Mouse (Mus musculus) forebrain, embryonic 13.5 days (tissue): ENCODE results near the gene Ss18l1. TPM values are rescaled to one million over a fixed set of nuclear protein-coding genes. Genes with fewer than 3 reads are reported as not detected.

Source experiments
- ATAC-seq: fragments of 200-750 bp; cut with Nextera tagmentation; 2 replicates; pipeline ENCODE4 v1.8.0; 2017
- H3K27ac ChIP-seq: fragments of 300-500 bp; sonication (generic); 2 replicates; pipeline ENCODE4 v1.5.1; 2015; ENCODE audit warnings: inconsistent platforms, mild to moderate bottlenecking, moderate library complexity
- H3K27me3 ChIP-seq: fragments of 300-500 bp; sonication (generic); 2 replicates; pipeline ENCODE4 v1.6.1; 2015; ENCODE audit warnings: mild to moderate bottlenecking, inconsistent platforms
- H3K36me3 ChIP-seq: fragments of 300-500 bp; sonication (generic); 2 replicates; pipeline ENCODE4 v1.6.1; 2015; ENCODE audit warnings: mild to moderate bottlenecking, inconsistent platforms; ENCODE audit not compliant: poor library complexity, severe bottlenecking
- H3K4me1 ChIP-seq: fragments of 300-500 bp; sonication (generic); 2 replicates; pipeline ENCODE4 v1.6.1; 2015; ENCODE audit warnings: inconsistent platforms
- H3K4me2 ChIP-seq: fragments of 300-500 bp; sonication (generic); 2 replicates; pipeline ENCODE4 v1.6.1; 2015; ENCODE audit warnings: inconsistent platforms, mild to moderate bottlenecking, moderate library complexity
- H3K4me3 ChIP-seq: fragments of 300-500 bp; sonication (generic); 2 replicates; pipeline ENCODE4 v1.5.1; 2015; ENCODE audit warnings: mild to moderate bottlenecking, inconsistent platforms
- H3K9ac ChIP-seq: fragments of 300-500 bp; sonication (generic); 2 replicates; pipeline ENCODE4 v1.6.1; 2015; ENCODE audit warnings: mild to moderate bottlenecking, inconsistent platforms
- H3K9me3 ChIP-seq: fragments of 300-500 bp; sonication (generic); replicated peaks from 2 replicates; pipeline ENCODE4 v1.6.1; 2016; ENCODE audit warnings: inconsistent platforms
- WGBS: fragments of 180-500 bp; shearing (Covaris S2); methylation state at CpG from one replicate; pipeline ENCODE4 v1.1.7; 2015; 5-methylcytosine and 5-hydroxymethylcytosine counted together
- polyA plus RNA-seq: library from polyadenylated mRNA; unstranded; fragments of >200 nt; fragmentation: Nextera tagmentation; extraction: Ambion mirVana; gene quantifications from 2 replicates; pipeline ENCODE4 v1.2.1, GENCODE M21; 2015

The Ss18l1 gene
- polyA plus RNA-seq = 33.9 and 38.7 TPM in 2 replicates

GRCm38 (mm10) chr2:180042256-180042857, at the start of gene Ss18l1, which contains the start of gene Psma7:
Ss18l1 (plus strand) TSS chr2:180042509.
Psma7 (minus strand) TSS chr2:180042433.
- peak within 1 kb of the TSS; percentile 87 for H3K4me2 ChIP-seq
- H3K36me3 ChIP-seq = peaks cover 31% of the 10 kb centered on the region
- no peaks in the 10 kb centered on the region for H3K27me3 ChIP-seq
- peak within 1 kb of the TSS; percentile 73 for H3K4me3 ChIP-seq
- peak; percentile 95 for ATAC-seq
- peaks cover 43% of the 10 kb centered on the region for H3K4me1 ChIP-seq
- H3K27ac ChIP-seq = peak within 1 kb of the TSS; percentile 93
- WGBS = 1% methylated on average over 71 of the region's 78 CpGs
- H3K9me3 ChIP-seq = no peaks in the 10 kb centered on the region
- peak within 1 kb of the TSS; percentile 86 for H3K9ac ChIP-seq

DNA sequence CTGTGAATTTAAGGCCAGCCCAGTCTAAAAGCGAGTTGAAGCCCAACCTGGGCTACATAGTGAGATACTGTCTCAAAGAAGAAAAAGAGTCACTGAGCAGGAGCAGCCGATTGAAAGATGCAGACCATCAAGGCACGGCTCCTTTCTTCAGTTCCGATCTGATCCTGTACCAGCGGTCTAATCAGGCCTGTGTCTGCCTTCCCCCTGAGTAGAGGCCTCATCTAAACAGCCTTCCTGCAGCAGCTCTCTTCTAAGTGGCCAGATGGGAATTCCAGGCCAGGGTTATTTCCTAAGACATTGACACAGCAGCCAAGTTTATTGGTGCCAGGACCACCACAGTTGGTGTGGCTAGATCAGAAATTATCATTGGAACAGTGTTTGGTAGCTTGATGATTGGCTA, 49.2 kb upstream of the Ss18l1 start:
- Histone ChIP-seq H3K36me3 (no peaks in the 10 kb centered on the region), H3K27ac (no peak overlapping the region), H3K4me2 (no peak overlapping the region), H3K9ac (no peak overlapping the region), H3K9me3 (no peaks in the 10 kb centered on the region), H3K27me3 (no peaks in the 10 kb centered on the region), H3K4me3 (no peak overlapping the region), H3K4me1 (no peaks in the 10 kb centered on the region)
- WGBS = 85% methylated on average over 5 of the region's 5 CpGs
- ATAC-seq = no peak

GRCm38 (mm10) chr2:179998431-179998830, 43.9 kb upstream of the Ss18l1 start:
- WGBS = 80% methylated on average over 4 of the region's 4 CpGs
- H3K36me3 ChIP-seq = no peaks in the 10 kb centered on the region
- no peak overlapping the region for H3K4me2 ChIP-seq
- H3K9ac ChIP-seq = no peak overlapping the region
- no peak overlapping the region for H3K27ac ChIP-seq
- H3K27me3 ChIP-seq = no peaks in the 10 kb centered on the region
- H3K4me1 ChIP-seq = no peaks in the 10 kb centered on the region
- no peak for ATAC-seq
- no peak overlapping the region for H3K4me3 ChIP-seq
- no peaks in the 10 kb centered on the region for H3K9me3 ChIP-seq

- 87% methylated on average over 9 of the region's 9 CpGs for WGBS
- no peaks in the 10 kb centered on the region for H3K9me3 ChIP-seq
These were observed 40.7 kb upstream of the Ss18l1 start for GRCm38 (mm10) chr2:180001635-180002034.

GRCm38 (mm10) chr2:180005656-180006351, 36.5 kb upstream of the Ss18l1 start:
- 65% methylated on average over 5 of the region's 5 CpGs for WGBS
- Histone ChIP-seq H3K27ac (no peak overlapping the region), H3K9ac (no peak overlapping the region), H3K9me3 (no peaks in the 10 kb centered on the region), H3K4me2 (no peak overlapping the region), H3K36me3 (no peaks in the 10 kb centered on the region), H3K4me3 (no peak overlapping the region), H3K4me1 (no peaks in the 10 kb centered on the region), H3K27me3 (0 out of 2 replicates have a peak, but pooled peaks cover 5% of the 10 kb centered on the region)
- ATAC-seq = no peak

More at GRCm38 (mm10) chr2:180001635-180002034, 40.7 kb upstream of the Ss18l1 start:
- no peak for ATAC-seq
- no peak overlapping the region for H3K4me2 ChIP-seq
- H3K36me3 ChIP-seq = no peaks in the 10 kb centered on the region
- no peak overlapping the region for H3K9ac ChIP-seq
- no peaks in the 10 kb centered on the region for H3K4me1 ChIP-seq
- no peak overlapping the region for H3K27ac ChIP-seq
- 0 out of 2 replicates have a peak, but pooled peaks cover 5% of the 10 kb centered on the region for H3K27me3 ChIP-seq
- no peak overlapping the region for H3K4me3 ChIP-seq

DNA sequence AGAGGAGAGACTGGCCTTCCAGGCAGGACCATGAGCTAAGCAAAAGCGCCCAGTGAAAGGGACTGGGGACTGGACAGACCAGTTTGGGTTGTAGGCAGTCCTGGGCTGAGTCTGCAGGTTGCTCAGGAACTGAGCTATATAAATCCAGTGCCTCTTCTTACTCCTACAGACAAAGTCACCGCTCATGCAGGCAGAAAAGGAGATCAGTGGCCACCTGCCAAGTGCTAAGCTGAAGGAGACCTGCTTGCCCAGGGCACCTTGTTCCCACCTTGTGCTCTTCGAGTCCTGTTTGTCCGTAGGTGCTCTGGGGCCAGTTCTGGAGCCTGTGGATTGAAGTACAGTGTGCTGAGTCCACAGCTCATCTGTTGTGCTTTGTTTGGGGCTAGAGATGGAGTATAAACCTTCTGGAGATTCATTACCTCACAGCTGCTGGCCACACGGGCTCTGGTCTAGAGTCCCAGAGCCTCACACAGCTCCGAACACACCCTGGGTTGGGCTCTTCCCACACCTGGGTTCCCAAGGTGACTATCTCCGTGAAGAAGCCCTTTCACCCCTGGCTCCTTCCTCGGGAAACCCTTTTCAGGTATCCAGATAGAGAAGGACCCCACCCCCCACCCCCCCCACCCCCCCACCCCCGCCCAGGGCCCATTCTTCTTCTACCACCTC, 35.8 kb upstream of the Ss18l1 start:
- no peak overlapping the region for H3K4me2 ChIP-seq
- no peak overlapping the region for H3K9ac ChIP-seq
- no peak overlapping the region for H3K4me3 ChIP-seq
- H3K27ac ChIP-seq = no peak overlapping the region
- 0 out of 2 replicates have a peak, but pooled peaks cover 5% of the 10 kb centered on the region for H3K27me3 ChIP-seq
- no peaks in the 10 kb centered on the region for H3K4me1 ChIP-seq
- no peak for ATAC-seq
- WGBS = 40% methylated on average over 9 of the region's 9 CpGs
- no peaks in the 10 kb centered on the region for H3K36me3 ChIP-seq
- H3K9me3 ChIP-seq = no peaks in the 10 kb centered on the region

- Histone ChIP-seq H3K27me3 (0 out of 2 replicates have a peak, but pooled peaks cover 5% of the 10 kb centered on the region), H3K36me3 (no peaks in the 10 kb centered on the region), H3K4me1 (no peaks in the 10 kb centered on the region), H3K27ac (no peak overlapping the region), H3K4me3 (no peak overlapping the region), H3K4me2 (no peak overlapping the region), H3K9ac (no peak overlapping the region), H3K9me3 (no peaks in the 10 kb centered on the region)
- no peak for ATAC-seq
- 92% methylated on average over 7 of the region's 7 CpGs for WGBS
These were observed 31.6 kb upstream of the Ss18l1 start for GRCm38 (mm10) chr2:180010686-180011085.

GRCm38 (mm10) chr2:180011370-180011769, 30.9 kb upstream of the Ss18l1 start:
- H3K4me3 ChIP-seq = no peak overlapping the region
- 0 out of 2 replicates have a peak, but pooled peaks cover 2% of the 10 kb centered on the region for H3K27me3 ChIP-seq
- WGBS = 84% methylated on average over 6 of the region's 6 CpGs
- no peaks in the 10 kb centered on the region for H3K4me1 ChIP-seq
- ATAC-seq = no peak
- no peaks in the 10 kb centered on the region for H3K36me3 ChIP-seq
- H3K9ac ChIP-seq = no peak overlapping the region
- H3K9me3 ChIP-seq = no peaks in the 10 kb centered on the region
- no peak overlapping the region for H3K4me2 ChIP-seq
- H3K27ac ChIP-seq = no peak overlapping the region

- no peak overlapping the region for H3K9ac ChIP-seq
- 92% methylated on average over 7 of the region's 7 CpGs for WGBS
- no peak for ATAC-seq
These were observed 28.6 kb upstream of the Ss18l1 start for GRCm38 (mm10) chr2:180013686-180014085.

GRCm38 (mm10) chr2:180017632-180018031, 24.7 kb upstream of the Ss18l1 start:
- WGBS = 69% methylated on average over 4 of the region's 4 CpGs
- H3K9me3 ChIP-seq = no peaks in the 10 kb centered on the region
- no peak overlapping the region for H3K4me2 ChIP-seq
- H3K4me3 ChIP-seq = no peak overlapping the region
- H3K9ac ChIP-seq = no peak overlapping the region
- no peaks in the 10 kb centered on the region for H3K36me3 ChIP-seq
- H3K27ac ChIP-seq = no peak overlapping the region
- H3K27me3 ChIP-seq = peaks cover 46% of the 10 kb centered on the region
- no peaks in the 10 kb centered on the region for H3K4me1 ChIP-seq
- ATAC-seq = no peak

More at GRCm38 (mm10) chr2:180013686-180014085, 28.6 kb upstream of the Ss18l1 start:
- no peaks in the 10 kb centered on the region for H3K9me3 ChIP-seq
- no peaks in the 10 kb centered on the region for H3K36me3 ChIP-seq
- no peak overlapping the region for H3K4me3 ChIP-seq
- H3K4me2 ChIP-seq = no peak overlapping the region
- peaks cover 11% of the 10 kb centered on the region for H3K27me3 ChIP-seq
- H3K27ac ChIP-seq = no peak overlapping the region
- no peaks in the 10 kb centered on the region for H3K4me1 ChIP-seq

DNA sequence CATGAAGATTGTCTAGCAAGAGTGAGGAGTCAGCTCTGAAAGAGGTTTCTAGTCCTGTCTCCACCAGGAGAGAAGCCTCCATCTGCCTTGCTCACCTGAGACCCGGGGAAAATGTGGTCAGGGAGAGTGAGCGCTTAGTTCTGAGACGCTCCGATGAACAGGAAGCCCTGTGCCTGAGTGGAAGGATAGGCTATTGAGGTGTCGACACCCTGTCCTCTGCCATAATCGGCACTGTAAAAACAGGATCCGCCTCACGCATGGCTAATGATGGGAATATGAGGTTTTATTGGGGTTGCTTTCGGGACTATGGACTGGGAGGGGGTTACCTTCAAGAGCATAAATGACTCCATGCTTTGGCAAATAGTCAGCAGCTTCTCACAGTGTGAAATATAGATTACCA, 23.7 kb upstream of the Ss18l1 start:
- 86% methylated on average over 9 of the region's 9 CpGs for WGBS
- no peaks in the 10 kb centered on the region for H3K9me3 ChIP-seq
- no peak for ATAC-seq
- H3K36me3 ChIP-seq = no peaks in the 10 kb centered on the region
- no peak overlapping the region for H3K4me3 ChIP-seq
- H3K4me2 ChIP-seq = no peak overlapping the region
- peaks cover 55% of the 10 kb centered on the region for H3K27me3 ChIP-seq
- no peak overlapping the region for H3K9ac ChIP-seq
- H3K4me1 ChIP-seq = 0 out of 2 replicates have a peak, but pooled peaks cover under 1% of the 10 kb centered on the region
- no peak overlapping the region for H3K27ac ChIP-seq

GRCm38 (mm10) chr2:180020091-180020661, 22.1 kb upstream of the Ss18l1 start:
- WGBS = 70% methylated on average over 7 of the region's 7 CpGs

More at GRCm38 (mm10) chr2:180020091-180020661, 22.1 kb upstream of the Ss18l1 start:
- Histone ChIP-seq H3K4me3 (no peak overlapping the region), H3K27ac (no peak overlapping the region), H3K36me3 (no peaks in the 10 kb centered on the region), H3K9ac (no peak overlapping the region), H3K4me2 (no peak overlapping the region), H3K4me1 (0 out of 2 replicates have a peak, but pooled peaks cover 8% of the 10 kb centered on the region), H3K9me3 (no peaks in the 10 kb centered on the region), H3K27me3 (peaks cover 58% of the 10 kb centered on the region)
- ATAC-seq = no peak
